Mouse (Mus musculus): ENCODE data around the gene Pnpla6. TPM values are rescaled to one million over a fixed set of nuclear protein-coding genes. Genes with fewer than 3 reads are reported as not detected.
"Not testable (repeated sequence)": the region's sequence is repeated elsewhere in the genome, so short reads cannot be mapped to it uniquely, and the experiment has no call there.

Pnpla6 gene
- total RNA-seq, 2 experiments from 2014 or later: 8.1 to 14.3 TPM

DNA sequence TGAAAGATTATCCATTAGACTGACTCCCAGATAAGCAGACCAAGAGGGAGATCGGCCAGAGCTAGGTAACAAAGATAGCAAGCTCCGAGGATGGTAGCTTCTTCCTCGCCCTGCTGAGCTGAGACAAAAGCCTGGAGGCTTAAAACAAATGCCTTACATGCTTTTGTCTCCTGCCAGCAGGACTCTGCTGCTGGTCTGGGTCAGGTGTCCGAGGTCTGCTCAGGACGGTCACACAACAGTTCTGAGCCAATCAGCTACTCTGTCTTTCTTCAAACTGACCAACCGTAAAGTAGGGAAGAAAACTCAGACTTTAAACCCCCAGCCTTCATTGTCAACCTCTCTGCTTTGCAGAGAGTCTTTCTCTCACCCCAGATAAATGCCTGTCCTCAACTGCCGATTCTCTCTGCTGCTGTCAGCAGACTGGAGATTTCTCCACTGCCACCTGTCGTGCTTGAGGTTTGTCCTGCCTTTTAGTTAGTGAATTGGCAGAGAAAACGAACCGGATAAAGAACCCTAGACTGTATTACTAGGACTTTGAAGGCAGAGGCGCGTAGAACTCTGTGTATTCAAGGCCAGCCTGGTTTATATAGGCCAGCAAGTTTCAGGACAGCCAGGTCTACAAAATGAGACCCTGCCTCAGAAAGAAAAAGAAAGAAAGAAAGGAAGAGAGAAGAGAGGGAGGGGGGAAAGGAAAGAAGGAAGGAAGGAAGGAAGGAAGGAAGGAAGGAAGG lies 52.6 kb downstream of the Pnpla6 start, which contains the start of gene C330021F23Rik:
Gene C330021F23Rik (plus strand): TSS at position 350 of the 731 bp plus-strand sequence.
- no peak for DNase-seq

DNA sequence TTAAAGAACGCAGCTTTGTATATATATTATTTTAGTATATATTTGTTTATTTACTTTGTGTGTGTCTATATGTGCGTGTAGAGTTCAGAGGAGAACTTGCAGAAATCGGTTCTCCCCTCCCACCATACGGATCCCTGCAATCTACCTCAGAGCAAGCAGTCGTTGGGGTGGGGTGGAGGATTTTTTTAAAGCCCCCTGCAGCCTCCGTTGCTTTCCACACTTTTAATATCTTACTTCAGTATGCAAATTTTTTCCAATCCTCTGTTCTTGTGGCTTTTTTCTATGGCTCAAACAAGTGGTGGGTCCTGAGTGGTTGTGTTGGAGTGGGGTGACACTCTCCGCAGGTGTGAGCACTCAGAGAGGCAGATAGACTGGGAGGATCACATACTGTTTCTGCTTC lies 53.2 kb downstream of the Pnpla6 start:
- intact Hi-C loops (cut with DNase I): no loop called here
- no peak for DNase-seq

More for the DNA sequence above, 52.6 kb downstream of the Pnpla6 start, which contains the start of gene C330021F23Rik:
- intact Hi-C loops (cut with DNase I): no loop called here

DNA sequence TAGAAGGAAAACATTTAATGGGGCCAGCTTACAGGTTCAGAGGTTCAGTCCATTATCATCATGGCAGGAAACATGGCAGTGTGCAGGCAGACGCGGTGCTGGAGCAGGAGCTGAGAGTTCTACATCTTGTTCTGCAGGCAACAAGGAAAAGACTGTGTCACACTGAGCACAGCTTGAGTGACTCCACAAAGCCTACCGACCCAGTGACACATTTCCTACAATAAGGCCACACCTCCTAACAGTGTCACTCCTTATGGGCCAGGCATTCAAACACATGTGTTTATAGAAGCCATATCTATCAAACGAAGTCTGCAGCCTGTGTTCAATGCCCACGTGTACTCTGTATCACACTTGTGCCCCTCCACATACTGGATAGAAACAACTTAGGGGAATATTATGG lies 54.6 kb downstream of the Pnpla6 start:
- DNase-seq: no peak
- intact Hi-C loops (cut with DNase I): no loop called here

DNA sequence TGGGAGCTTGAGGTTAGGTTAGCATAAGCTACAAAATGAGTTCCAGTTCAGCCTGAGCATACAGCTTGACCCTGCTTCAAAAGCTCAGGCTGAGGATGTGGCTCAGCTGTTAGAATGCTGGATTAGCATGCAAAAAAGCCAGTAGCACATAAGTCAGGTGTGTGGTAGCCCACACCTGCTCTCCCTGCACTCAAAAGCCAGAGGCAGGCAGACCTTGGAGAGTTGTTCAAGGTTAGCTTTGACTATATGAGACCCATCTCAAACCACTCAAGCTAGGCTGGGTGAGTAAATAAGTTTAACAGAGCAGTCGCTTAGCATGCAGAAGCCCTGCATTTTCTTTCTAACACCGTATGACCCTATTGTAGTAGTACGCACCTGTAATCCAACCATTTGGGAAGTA lies 59.4 kb downstream of the Pnpla6 start:
- intact Hi-C loops (cut with DNase I): no loop called here
- DNase-seq: no peak

DNA sequence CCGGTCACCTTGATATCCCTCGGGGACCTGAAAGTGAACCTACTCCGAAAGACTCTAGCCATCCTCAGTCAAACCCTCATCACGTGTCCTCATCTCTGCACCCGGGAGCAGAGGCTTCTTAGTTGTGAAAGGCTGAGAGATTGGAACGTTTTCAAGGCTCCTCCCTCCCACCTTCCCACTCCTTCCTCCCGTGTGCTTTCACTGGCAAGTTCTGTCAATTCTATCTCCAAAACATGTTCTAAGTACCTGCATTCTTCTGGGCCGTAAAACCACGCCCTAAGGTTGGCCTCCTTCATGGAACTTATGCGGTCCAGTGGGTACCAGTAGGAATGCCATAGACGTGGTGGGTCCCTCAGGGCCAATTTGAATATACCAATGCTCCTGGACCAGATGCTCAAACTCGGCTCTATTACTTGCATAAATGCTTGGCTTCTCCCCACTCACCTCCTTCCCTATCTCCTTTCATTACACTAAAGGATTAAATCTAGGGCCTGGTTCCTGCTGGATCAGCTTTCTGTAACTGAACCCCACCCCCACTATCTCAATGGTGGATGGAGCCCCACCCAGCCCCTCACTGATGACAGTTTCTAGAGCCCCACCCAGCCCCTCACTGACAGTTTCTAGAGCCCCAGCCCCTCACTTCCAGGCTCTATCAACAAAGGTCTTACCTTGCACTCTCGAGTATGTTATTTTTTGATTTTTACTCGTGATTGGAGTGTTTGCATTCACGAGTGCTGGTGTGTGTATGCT lies 61.2 kb downstream of the Pnpla6 start:
- no peak for DNase-seq
- intact Hi-C loops (cut with DNase I): no loop called here

DNA sequence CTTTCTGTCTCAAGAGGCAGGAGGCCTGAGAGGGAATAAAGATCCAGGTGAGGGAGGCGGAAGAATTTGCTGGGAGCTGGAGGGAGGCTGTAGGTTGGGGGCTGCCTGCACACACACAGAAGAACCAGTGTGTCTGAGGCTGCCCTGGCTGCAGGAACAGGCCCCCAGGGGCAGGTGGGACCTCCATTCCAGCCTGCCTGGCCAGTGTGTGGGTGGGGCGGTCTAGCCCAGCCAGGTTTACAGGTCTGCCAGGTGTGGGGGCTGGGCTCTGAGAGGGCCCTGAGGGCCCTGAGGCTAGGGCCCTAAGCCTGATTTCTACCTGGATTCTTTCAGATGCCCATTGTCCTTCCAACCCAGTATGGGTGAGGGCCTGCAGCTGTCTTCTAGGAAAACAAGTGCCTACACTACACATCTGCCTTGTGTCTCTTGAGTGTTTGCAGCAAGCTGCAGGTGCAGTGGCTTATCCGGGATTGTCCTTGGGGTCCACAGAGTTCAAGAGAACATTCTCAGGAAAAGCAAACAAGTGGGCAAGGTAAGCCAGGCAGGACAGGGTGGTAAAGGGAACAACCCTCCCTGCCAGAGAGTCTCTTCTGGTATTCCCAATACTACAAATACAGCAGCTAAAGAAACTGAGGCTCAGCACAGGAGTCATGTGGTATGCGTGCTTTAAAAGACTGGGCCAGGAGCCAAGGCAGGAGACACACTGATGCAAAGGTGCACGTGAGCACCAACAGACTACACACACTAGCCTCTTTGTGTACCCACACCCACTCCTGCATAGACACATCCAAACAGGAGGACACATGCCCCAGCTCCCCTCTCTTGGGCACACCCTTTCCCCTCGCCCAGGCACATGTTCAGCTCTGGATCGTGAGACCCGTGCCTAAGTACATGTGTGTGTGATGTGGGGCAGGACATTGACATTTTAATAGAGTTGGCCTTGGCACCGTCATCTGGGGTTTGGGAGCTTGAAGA lies 64.5 kb downstream of the Pnpla6 start:
- intact Hi-C loops (cut with DNase I): no loop called here
- DNase-seq: no peak

DNA sequence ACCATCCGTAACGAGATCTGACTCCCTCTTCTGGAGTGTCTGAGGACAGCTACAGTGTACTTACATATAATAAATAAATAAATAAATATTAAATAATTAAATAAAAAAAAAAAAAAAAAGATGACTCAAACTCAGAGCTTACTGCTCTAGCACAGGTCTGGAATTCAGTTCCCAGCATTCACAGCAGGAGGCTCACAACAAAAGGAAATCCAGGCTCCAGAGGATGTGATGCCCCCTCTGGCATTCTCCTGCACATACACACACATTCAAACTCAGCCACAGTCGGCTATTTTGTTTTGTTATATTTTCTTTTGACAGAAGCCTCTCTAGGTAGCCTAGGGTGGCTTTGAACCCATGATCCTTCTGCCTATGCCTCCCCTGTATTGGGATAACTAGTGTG lies 66.8 kb downstream of the Pnpla6 start:
- intact Hi-C loops (cut with DNase I); DNase-seq: not testable (repeated sequence)

DNA sequence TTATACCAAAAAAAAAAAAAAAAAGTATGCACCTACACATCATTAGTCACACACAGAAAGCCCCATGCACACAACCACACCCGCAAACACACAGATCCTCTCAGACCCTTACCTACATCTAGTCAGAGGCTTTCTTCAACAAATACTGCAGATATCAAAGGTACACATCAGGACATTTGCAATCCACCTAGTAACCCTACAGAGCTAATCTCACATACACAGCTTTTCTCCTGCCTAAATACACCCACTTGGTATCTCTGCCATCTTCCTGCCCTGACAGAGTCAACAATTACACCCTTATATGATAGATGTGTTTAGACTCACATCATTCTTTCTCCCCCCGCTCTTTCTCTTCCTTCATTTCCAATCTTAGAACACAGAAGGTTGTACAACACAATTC lies 71.3 kb downstream of the Pnpla6 start:
- intact Hi-C loops (cut with DNase I): no loop called here

DNA sequence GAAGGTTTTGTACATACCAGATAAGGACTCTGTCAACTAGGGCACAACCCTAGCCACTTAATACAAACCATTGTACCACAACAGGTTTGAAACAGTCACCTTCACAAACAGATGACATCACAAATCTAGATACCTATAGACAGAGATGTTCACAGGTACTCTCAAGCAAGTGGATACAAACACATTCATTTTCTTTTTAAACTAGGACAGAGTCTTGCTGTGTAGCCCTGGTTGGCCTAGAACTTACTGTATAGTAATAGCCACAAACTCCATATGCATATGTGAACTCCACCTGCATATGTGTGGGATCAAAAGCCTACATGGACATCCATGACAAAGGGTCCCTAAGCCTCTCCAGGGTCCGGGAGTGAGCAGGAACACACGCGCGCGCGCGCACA lies 71.8 kb downstream of the Pnpla6 start, which contains the start of gene Camsap3:
Gene Camsap3 (plus strand): TSS at position 301 of the 398 bp plus-strand sequence.
- no peak for DNase-seq
- intact Hi-C loops (cut with DNase I): no loop called here

More for the DNA sequence above, 71.3 kb downstream of the Pnpla6 start:
- no peak for DNase-seq

DNA sequence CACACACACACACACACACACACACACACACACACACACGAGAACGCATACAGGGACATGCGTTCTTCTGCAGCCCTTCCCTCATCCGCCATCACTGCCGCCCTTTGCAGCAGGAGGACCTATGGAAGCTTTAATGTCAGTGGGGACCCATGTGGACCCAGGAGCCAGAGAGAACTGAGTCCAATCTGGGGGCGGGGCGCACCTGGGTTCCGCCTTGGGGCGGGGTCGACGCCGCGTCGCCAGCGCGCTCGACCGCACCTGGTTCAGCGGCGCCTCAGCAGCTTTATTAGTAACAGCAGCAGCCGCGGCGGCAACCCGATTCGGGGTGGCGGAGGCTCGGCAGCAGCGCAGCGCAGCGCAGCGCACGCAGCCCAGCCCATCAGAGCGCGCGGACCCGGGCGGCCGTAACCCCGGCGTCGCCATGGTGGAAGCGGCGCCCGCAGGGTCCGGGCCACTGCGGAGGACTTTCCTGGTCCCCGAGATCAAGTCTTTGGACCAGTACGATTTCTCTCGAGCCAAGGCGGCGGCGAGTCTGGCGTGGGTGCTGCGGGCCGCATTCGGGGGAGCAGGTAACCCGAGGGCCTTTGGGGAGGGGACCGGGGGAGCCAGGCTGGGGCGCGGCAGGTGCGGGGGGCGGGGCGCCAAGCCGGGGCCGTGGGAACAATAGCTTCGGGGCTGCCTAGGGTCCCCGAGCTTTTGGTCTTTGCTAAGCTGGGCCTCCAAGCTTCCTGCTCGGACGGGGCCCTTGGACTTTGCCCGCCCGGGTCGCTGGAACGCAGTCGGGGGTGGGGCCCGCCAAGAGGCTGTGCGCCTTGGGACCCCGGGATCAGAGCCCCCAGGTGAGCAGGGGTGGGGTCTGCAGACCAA lies 72.4 kb downstream of the Pnpla6 start:
- DNase-seq: no peak
- intact Hi-C loops (cut with DNase I): no loop called here

DNA sequence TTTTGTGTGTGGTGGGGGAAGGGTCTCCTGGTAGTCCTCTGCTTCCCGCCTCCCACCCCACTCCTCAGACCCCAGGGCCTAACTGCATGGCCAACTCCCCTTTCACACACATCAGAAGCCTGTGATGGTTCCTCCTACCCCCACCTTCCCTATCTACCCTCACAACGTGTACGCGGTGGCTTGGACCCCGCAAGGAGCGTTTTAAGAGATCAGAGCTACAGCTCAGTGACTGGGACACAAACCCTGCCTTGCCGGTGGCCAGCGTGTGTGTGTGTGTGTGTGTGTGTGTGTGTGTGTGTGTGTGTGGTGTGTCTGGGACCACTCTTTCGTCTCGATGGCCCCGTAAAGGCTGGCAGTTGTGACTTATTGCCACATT lies 73.1 kb downstream of the Pnpla6 start:
- intact Hi-C loops (cut with DNase I): no loop called here
- no peak for DNase-seq

DNA sequence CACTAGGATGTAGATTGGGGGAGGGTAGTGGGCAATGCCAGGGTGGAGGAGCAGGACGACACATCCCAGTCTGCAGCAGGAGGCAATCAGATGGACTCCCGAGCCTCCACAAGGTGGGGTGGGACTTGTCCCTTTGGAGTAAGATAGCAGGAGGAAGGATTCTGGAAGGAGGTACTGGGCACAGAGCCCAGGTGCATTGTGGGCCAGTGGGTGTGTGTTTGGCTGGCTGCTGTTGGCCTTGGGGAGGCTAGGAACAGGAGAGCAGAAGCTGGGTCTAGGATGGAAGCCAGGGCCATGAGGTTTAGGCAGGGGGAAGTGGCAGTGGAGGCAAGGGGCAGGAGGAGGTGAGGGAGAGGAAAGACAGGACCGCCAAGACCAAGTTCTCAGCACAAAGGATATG lies 78.3 kb downstream of the Pnpla6 start:
- intact Hi-C loops (cut with DNase I): no loop called here
- no peak for DNase-seq

Other genes with a start within 250 kb of the Pnpla6 start
- 100 to 1,000 TPM; 120 to 153 TPM for gene Insr, start 235.8 kb upstream of the Pnpla6 start, total RNA-seq (2021)
- under 1 TPM; 0.30 to 0.53 TPM for gene A430078G23Rik, start 162.0 kb upstream of the Pnpla6 start, total RNA-seq (2021)
- 10 to 100 TPM; 18.7 to 20.4 TPM for gene Arhgef18, start 122.4 kb upstream of the Pnpla6 start, total RNA-seq (2021)
- 1 to 10 TPM; 3.2 to 4.1 TPM for gene Pex11g, start 47.7 kb upstream of the Pnpla6 start, total RNA-seq (2021)
- gene Tex45, start 44.5 kb upstream of the Pnpla6 start, total RNA-seq (2021): not detected
- 10 to 100 TPM; 30.3 to 31.3 TPM for gene Zfp358, start 22.2 kb upstream of the Pnpla6 start, total RNA-seq (2021)
- gene Mcoln1, start 14.9 kb upstream of the Pnpla6 start, total RNA-seq (2021): 10 to 100 TPM; 22.9 to 23.2 TPM
- not detected for gene C330021F23Rik, start 52.6 kb downstream of the Pnpla6 start, total RNA-seq (2021)
- 1 to 10 TPM; 1.1 to 1.4 TPM for gene Camsap3, start 71.9 kb downstream of the Pnpla6 start, total RNA-seq (2021)
- 10 to 100 TPM; 17.1 to 17.5 TPM for gene Xab2, start 105.9 kb downstream of the Pnpla6 start, total RNA-seq (2021)
- 10 to 100 TPM; 77.5 to 81.7 TPM for gene Pet100, start 106.2 kb downstream of the Pnpla6 start, total RNA-seq (2021)
- gene Pcp2, start 110.2 kb downstream of the Pnpla6 start, total RNA-seq (2021): not detected
- gene Stxbp2, start 115.6 kb downstream of the Pnpla6 start, total RNA-seq (2021): 1 to 10 TPM; 4.4 to 6.4 TPM
- gene Retn, start 140.4 kb downstream of the Pnpla6 start, total RNA-seq (2021): 1 to 10 TPM in 1 of 2 experiments, under 1 TPM in 1; 0.84 to 1.6 TPM
- gene Mcemp1, start 150.4 kb downstream of the Pnpla6 start, total RNA-seq (2021): under 1 TPM; 0.39 to 0.46 TPM
- gene Fcor, start 157.0 kb downstream of the Pnpla6 start, total RNA-seq (2021): 1 to 10 TPM in 1 of 2 experiments, not detected in 1; 2.5 TPM
- 10 to 100 TPM; 17.2 to 21.0 TPM for gene Trappc5, start 160.9 kb downstream of the Pnpla6 start, total RNA-seq (2021)
- gene Fcer2a, start 178.8 kb downstream of the Pnpla6 start, total RNA-seq (2021): under 1 TPM; 0.33 to 0.72 TPM
- gene Clec4g, start 205.3 kb downstream of the Pnpla6 start, total RNA-seq (2021): under 1 TPM; 0.64 to 0.84 TPM
- gene Cd209a, start 233.6 kb downstream of the Pnpla6 start, total RNA-seq (2021): under 1 TPM in 1 of 2 experiments, not detected in 1; 0.53 TPM

Data from heart, postnatal 36 days (tissue).